Mouse (Mus musculus) bone marrow macrophage, adult 2 months (primary cell): ENCODE measurements around the gene Lhx6.

Experiments
- CTCF ChIP-seq: IDR thresholded peaks from 2 replicates; pipeline ENCODE4 v1.5.1; 2012; ENCODE audit warnings: low read depth, mild to moderate bottlenecking, low read length, moderate library complexity
- POLR2A ChIP-seq: IDR thresholded peaks from 2 replicates; pipeline ENCODE4 v1.6.1; 2012; ENCODE audit warnings: mild to moderate bottlenecking, low read depth, low read length, borderline replicate concordance

DNA sequence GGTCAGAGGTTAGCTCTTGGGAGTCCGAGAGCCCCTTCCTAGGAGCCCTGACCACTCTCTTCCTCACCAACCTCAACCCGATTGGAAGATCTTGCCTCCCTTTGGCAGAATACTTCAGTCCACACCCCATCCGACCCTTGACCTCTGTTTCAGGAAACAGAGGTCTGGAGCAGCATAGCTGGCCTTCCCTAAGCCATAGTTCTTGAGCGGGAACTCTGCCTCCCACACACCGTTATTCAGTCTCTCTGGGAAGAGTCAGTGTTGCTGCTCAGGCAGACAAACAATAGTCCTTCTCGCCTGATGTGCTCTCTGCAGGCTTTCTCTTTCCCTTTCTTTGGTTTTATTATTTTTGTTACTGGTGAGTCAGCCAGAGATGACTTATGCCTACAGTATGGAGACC is 5.5 kb downstream of the Lhx6 start:
- TF ChIP-seq CTCF = no peak
- no peak for TF ChIP-seq POLR2A
